15 mouse cellular contexts compared by ENCODE assay signal in genomic region chr6:57537887-57538286, GRCm38 (mm10).
"Had no signal": no experiment of that assay in that cellular context is flagged by ENCODE, and none has a peak within 500 bp of the region (broad histone marks: within the 10 kb centered on the region; RNA-seq: fewer than 3 reads in every experiment).

No protein-coding gene starts in this region.

- H3K4me3 ChIP-seq: midbrain, embryonic 13.5 days; midbrain, embryonic 15.5 days; neural tube, embryonic 12.5 days; stomach, embryonic 15.5 days had no signal

- H3K4me1 ChIP-seq: stomach, embryonic 15.5 days had no signal

- H3K4me2 ChIP-seq: lung, embryonic 14.5 days; midbrain, embryonic 11.5 days; midbrain, embryonic 13.5 days; midbrain, embryonic 15.5 days; neural tube, embryonic 12.5 days; stomach, embryonic 15.5 days had no signal

- H3K36me3 ChIP-seq: midbrain, embryonic 13.5 days; midbrain, embryonic 15.5 days; neural tube, embryonic 12.5 days; stomach, embryonic 15.5 days had no signal

- H3K27me3 ChIP-seq: midbrain, embryonic 13.5 days; midbrain, embryonic 15.5 days; neural tube, embryonic 12.5 days; stomach, embryonic 15.5 days had no signal

- H3K9me3 ChIP-seq: midbrain, embryonic 13.5 days; midbrain, embryonic 15.5 days; neural tube, embryonic 12.5 days; stomach, embryonic 15.5 days had no signal

- ATAC-seq: midbrain, embryonic 13.5 days; midbrain, embryonic 15.5 days had no signal

- H3K27ac ChIP-seq: liver, embryonic 14.5 days; midbrain, embryonic 13.5 days; midbrain, embryonic 15.5 days; neural tube, embryonic 12.5 days; stomach, embryonic 15.5 days; stomach, postnatal 0 days had no signal

- DNase-seq: lung, adult 18-20 months; lung, postnatal 14 days; lung, postnatal 4 days; right cerebral cortex, postnatal 14 days; thymus, adult 2 months; thymus, postnatal 25 days; thymus, postnatal 4 days had no signal

- H3K9ac ChIP-seq: liver, embryonic 14.5 days; lung, embryonic 14.5 days; midbrain, embryonic 13.5 days; midbrain, embryonic 15.5 days; neural tube, embryonic 12.5 days; stomach, embryonic 15.5 days had no signal
